Mouse (Mus musculus) MEL (cell line): ENCODE data around the gene Atf3. TPM values are rescaled to one million over a fixed set of nuclear protein-coding genes. Genes with fewer than 3 reads are reported as not detected.

Experiments
- DNase-seq: peaks from one replicate; pipeline ENCODE4 v3.0.0; 2011; ENCODE audit warnings: low read depth, low spot score
- H3K27ac ChIP-seq: 2 replicates; pipeline ENCODE4 v1.5.1; 2012; ENCODE audit warnings: low read depth, mild to moderate bottlenecking, control low read depth, low read length, moderate library complexity; ENCODE audit not compliant: control insufficient read depth
- H3K27me3 ChIP-seq, 2 experiments: fragments of 150-350 bp in 1 of 2; sonication (generic) in 1 of 2; 2 replicates each; pipeline ENCODE4 v1.6.1; 2012; ENCODE audit warnings: low read length in 2 of 2, mild to moderate bottlenecking in 2 of 2, improper control_type of control experiment in 1 of 2, moderate library complexity in 1 of 2; ENCODE audit not compliant: insufficient read depth in 2 of 2, control insufficient read depth in 1 of 2
- H3K36me3 ChIP-seq, 2 experiments: 2 replicates each; pipeline ENCODE4 v1.6.1; 2012 to 2014; ENCODE audit warnings: low read length in 2 of 2, improper control_type of control experiment in 1 of 2, inconsistent platforms in 1 of 2, mild to moderate bottlenecking in 1 of 2; ENCODE audit not compliant: insufficient read depth in 2 of 2, control insufficient read depth in 1 of 2
- H3K4me1 ChIP-seq, 2 experiments: fragments of 150-350 bp in 1 of 2; sonication (generic) in 1 of 2; 2 replicates each; pipeline ENCODE4 v1.6.1; 2012; ENCODE audit warnings: low read length in 2 of 2, improper control_type of control experiment in 1 of 2, mild to moderate bottlenecking in 1 of 2; ENCODE audit not compliant: insufficient read depth in 2 of 2, control insufficient read depth in 1 of 2
- H3K4me3 ChIP-seq, 2 experiments: fragments of 150-350 bp in 1 of 2; sonication (generic) in 1 of 2; 2 replicates each; pipeline ENCODE4 v1.5.1; 2012; ENCODE audit warnings: low read depth in 2 of 2, low read length in 2 of 2, mild to moderate bottlenecking in 2 of 2, moderate library complexity in 2 of 2, control low read depth in 1 of 2, improper control_type of control experiment in 1 of 2; ENCODE audit not compliant: control insufficient read depth in 1 of 2, insufficient read depth in 1 of 2
- H3K79me2 ChIP-seq: 2 replicates; pipeline ENCODE4 v1.6.1; 2012; ENCODE audit warnings: mild to moderate bottlenecking, low read length, moderate library complexity; ENCODE audit not compliant: control insufficient read depth, poor library complexity, insufficient read depth
- H3K9ac ChIP-seq: 2 replicates; pipeline ENCODE4 v1.6.1; 2012; ENCODE audit warnings: low read depth, mild to moderate bottlenecking, control low read depth, low read length, moderate library complexity; ENCODE audit not compliant: control insufficient read depth, poor library complexity, severe bottlenecking
- H3K9me3 ChIP-seq: fragments of 150-350 bp; sonication (generic); replicated peaks from 2 replicates; pipeline ENCODE4 v1.6.1; 2012; ENCODE audit warnings: mild to moderate bottlenecking, low read length, improper control_type of control experiment, moderate library complexity; ENCODE audit not compliant: insufficient read depth
- BHLHE40 ChIP-seq: IDR thresholded peaks from 2 replicates; pipeline ENCODE4 v1.6.1; 2012; ENCODE audit warnings: low read depth, mild to moderate bottlenecking, inconsistent platforms, low read length, improper control_type of control experiment, borderline replicate concordance
- CHD2 ChIP-seq: IDR thresholded peaks from 2 replicates; pipeline ENCODE4 v1.6.1; 2011; ENCODE audit warnings: low read length, improper control_type of control experiment
- CTCF ChIP-seq, 3 experiments: IDR thresholded peaks in 2 of 3; conservative IDR thresholded peaks in 1 of 3; 2 replicates each; pipeline ENCODE4 v1.5.1; 2011 to 2012; ENCODE audit warnings: low read length in 3 of 3, low read depth in 2 of 3, mild to moderate bottlenecking in 2 of 3, improper control_type of control experiment in 1 of 3, inconsistent platforms in 1 of 3, mixed read lengths in 1 of 3, moderate library complexity in 1 of 3; ENCODE audit not compliant: control insufficient read depth in 1 of 3, insufficient read depth in 1 of 3, poor library complexity in 1 of 3, severe bottlenecking in 1 of 3
- ELF1 ChIP-seq: IDR thresholded peaks from 2 replicates; pipeline ENCODE4 v1.6.1; 2014; ENCODE audit warnings: low read depth, mild to moderate bottlenecking, inconsistent platforms, low read length, improper control_type of control experiment, moderate library complexity
- EP300 ChIP-seq, 2 experiments: IDR thresholded peaks; 2 replicates each; pipeline ENCODE4 v1.6.1; 2011; ENCODE audit warnings: improper control_type of control experiment in 2 of 2, low read length in 2 of 2, low read depth in 1 of 2, mild to moderate bottlenecking in 1 of 2
- GATA1 ChIP-seq: IDR thresholded peaks from 2 replicates; pipeline ENCODE4 v1.6.1; 2011; ENCODE audit warnings: low read depth, low read length, improper control_type of control experiment
- HCFC1 ChIP-seq: IDR thresholded peaks from 2 replicates; pipeline ENCODE4 v1.6.1; 2012; ENCODE audit warnings: low read depth, mild to moderate bottlenecking, inconsistent platforms, low read length, improper control_type of control experiment, moderate library complexity
- KAT2A ChIP-seq: conservative IDR thresholded peaks from 2 replicates; pipeline ENCODE4 v1.6.1; 2012; ENCODE audit warnings: low read depth, low read length, improper control_type of control experiment, inconsistent platforms
- MAX ChIP-seq: IDR thresholded peaks from 2 replicates; pipeline ENCODE4 v1.6.1; 2011; ENCODE audit warnings: low read length, improper control_type of control experiment
- MAZ ChIP-seq: IDR thresholded peaks from 2 replicates; pipeline ENCODE4 v1.6.1; 2012; ENCODE audit warnings: low read depth, mild to moderate bottlenecking, inconsistent platforms, low read length, improper control_type of control experiment
- MEF2A ChIP-seq: IDR thresholded peaks from 2 replicates; pipeline ENCODE4 v1.6.1; 2014; ENCODE audit warnings: low read depth, mild to moderate bottlenecking, inconsistent platforms, low read length, improper control_type of control experiment; ENCODE audit not compliant: poor library complexity, insufficient replicate concordance, severe bottlenecking; ENCODE audit errors: extremely low read depth
- MYB ChIP-seq: IDR thresholded peaks from 2 replicates; pipeline ENCODE4 v1.6.1; 2011; ENCODE audit warnings: mild to moderate bottlenecking, low read depth, low read length, improper control_type of control experiment
- POLR2AphosphoS2 ChIP-seq: IDR thresholded peaks from 2 replicates; pipeline ENCODE4 v1.6.1; 2011; ENCODE audit warnings: low read length, improper control_type of control experiment
- POLR2AphosphoS5 ChIP-seq: IDR thresholded peaks from 2 replicates; pipeline ENCODE4 v1.6.1; 2012; ENCODE audit warnings: low read depth, borderline replicate concordance, mild to moderate bottlenecking, inconsistent platforms, low read length, moderate library complexity, mixed read lengths
- RCOR1 ChIP-seq: IDR thresholded peaks from 2 replicates; pipeline ENCODE4 v1.6.1; 2012; ENCODE audit warnings: low read depth, mild to moderate bottlenecking, inconsistent platforms, low read length, improper control_type of control experiment
- SMC3 ChIP-seq: IDR thresholded peaks from 2 replicates; pipeline ENCODE4 v1.6.1; 2011; ENCODE audit warnings: low read depth, low read length, improper control_type of control experiment
- TAL1 ChIP-seq: IDR thresholded peaks from 2 replicates; pipeline ENCODE4 v1.6.1; 2012; ENCODE audit warnings: mild to moderate bottlenecking, inconsistent platforms, low read length, moderate library complexity, mixed read lengths
- UBTF ChIP-seq: IDR thresholded peaks from 2 replicates; pipeline ENCODE4 v1.6.1; 2012; ENCODE audit warnings: low read depth, mild to moderate bottlenecking, inconsistent platforms, low read length, improper control_type of control experiment, moderate library complexity, borderline replicate concordance; ENCODE audit not compliant: insufficient read depth
- USF1 ChIP-seq: IDR thresholded peaks from 2 replicates; pipeline ENCODE4 v1.6.1; 2014; ENCODE audit warnings: low read depth, mild to moderate bottlenecking, inconsistent platforms, low read length, improper control_type of control experiment, moderate library complexity
- polyA plus RNA-seq, 2 experiments: library from polyadenylated mRNA; stranded (reverse) in 1 of 2; unstranded in 1 of 2; fragments of >175 nt in 1 of 2; fragments of >200 nt in 1 of 2; gene quantifications; 2 replicates each; pipeline versions ENCODE4 v1.2.1 to v1.2.4; 2012; ENCODE audit warnings: low replicate concordance in 2 of 2, low read depth in 1 of 2; ENCODE audit not compliant: insufficient read length in 2 of 2, insufficient read depth in 1 of 2, missing spikeins in 1 of 2
- total RNA-seq: library from RNA; depleted of rRNA; stranded (reverse); fragments of 300-350 nt; gene quantifications from 2 replicates; pipeline ENCODE4 v1.2.3, GENCODE M21; 2012

The Atf3 gene
- total and polyA plus RNA-seq, 3 experiments, result 0.46 to 1.4 TPM; not detected in 1

- Histone ChIP-seq H3K9me3 (no peaks in the 10 kb centered on the region), H3K27ac (no peak overlapping the region), H3K36me3 (no peaks in the 10 kb centered on the region), H3K27me3 (peaks cover 5 to 9% of the 10 kb centered on the region in 2 experiments), H3K4me1 (peaks cover 0 to 7% of the 10 kb centered on the region in 2 experiments; a peak in 1 of 4 replicates), H3K9ac (no peak overlapping the region), H3K79me2 (no peaks in the 10 kb centered on the region), H3K4me3 (no peak overlapping the region)
- no peak for DNase-seq
- no peak for TF ChIP-seq USF1
- no peak for TF ChIP-seq MEF2A
Measured at GRCm38 (mm10) chr1:191259661-191260060, 41.8 kb upstream of the Atf3 start.

- Histone ChIP-seq H3K4me1 (peaks cover 0 to 7% of the 10 kb centered on the region in 2 experiments; a peak in 1 of 4 replicates), H3K9ac (no peak overlapping the region), H3K27me3 (peaks cover 5 to 9% of the 10 kb centered on the region in 2 experiments), H3K36me3 (no peaks in the 10 kb centered on the region), H3K79me2 (no peaks in the 10 kb centered on the region), H3K9me3 (no peaks in the 10 kb centered on the region), H3K4me3 (no peak overlapping the region), H3K27ac (no peak overlapping the region)
- no peak for TF ChIP-seq MAX
- peak; percentile 46; the same call in 1 of the 2 replicates for TF ChIP-seq GATA1
- peak; percentile 35 to 39; a peak in 2 of 4 replicates for TF ChIP-seq EP300 (IDR thresholded peaks at IDR 0.05; ENCODE audit: low read depth in 1 of 2, low read length in 2 of 2)
- TF ChIP-seq RCOR1, result peak; percentile 92
- DNase-seq, result peak; percentile 32
Measured at GRCm38 (mm10) chr1:191259121-191259520, 41.3 kb upstream of the Atf3 start.

- no peak for DNase-seq
- peaks cover 0 to 7% of the 10 kb centered on the region in 2 experiments; a peak in 1 of 4 replicates for H3K4me1 ChIP-seq
- no peaks in the 10 kb centered on the region for H3K79me2 ChIP-seq
- peaks cover 5 to 9% of the 10 kb centered on the region in 2 experiments for H3K27me3 ChIP-seq
- H3K9me3 ChIP-seq, result no peaks in the 10 kb centered on the region
- no peak overlapping the region for H3K27ac ChIP-seq
- H3K36me3 ChIP-seq, result no peaks in the 10 kb centered on the region
- TF ChIP-seq POLR2AphosphoS5 (no peak), GATA1 (no peak), CHD2 (no peak), TAL1 (no peak), MYB (no peak), UBTF (no peak), HCFC1 (no peak), POLR2AphosphoS2 (no peak), MAZ (no peak), SMC3 (no peak), KAT2A (no peak), ELF1 (no peak), CTCF (IDR thresholded peaks at IDR 0.05 in 2 of 3, conservative IDR thresholded peaks at IDR 0.05 in 1 of 3; ENCODE audit: control insufficient read depth in 1 of 3, insufficient read depth in 1 of 3, low read depth in 2 of 3, low read length in 3 of 3, poor library complexity in 1 of 3, severe bottlenecking in 1 of 3) (no peak), BHLHE40 (no peak)
- TF ChIP-seq, all 39 proteins: peak for 0
- Histone ChIP-seq H3K9ac (no peak overlapping the region), H3K4me3 (no peak overlapping the region)
Measured at GRCm38 (mm10) chr1:191258521-191258920, 40.7 kb upstream of the Atf3 start.
